Mouse (Mus musculus) brain, embryonic 14.5 days (tissue): ENCODE data around the gene Lrrc7.

Experiments
- CTCF ChIP-seq: fragments of 200-500 bp; IDR thresholded peaks from 2 replicates; pipeline ENCODE4 v1.5.1; 2012; ENCODE audit warnings: inconsistent platforms, mild to moderate bottlenecking, moderate library complexity, borderline replicate concordance; ENCODE audit not compliant: insufficient read depth, insufficient read length; ENCODE audit errors: extremely low read depth
- POLR2A ChIP-seq: fragments of 200-500 bp; IDR thresholded peaks from 2 replicates; pipeline ENCODE4 v1.6.1; 2012; ENCODE audit warnings: mild to moderate bottlenecking, inconsistent platforms, borderline replicate concordance; ENCODE audit not compliant: poor library complexity, insufficient read depth, insufficient read length, severe bottlenecking; ENCODE audit errors: extremely low read depth

DNA sequence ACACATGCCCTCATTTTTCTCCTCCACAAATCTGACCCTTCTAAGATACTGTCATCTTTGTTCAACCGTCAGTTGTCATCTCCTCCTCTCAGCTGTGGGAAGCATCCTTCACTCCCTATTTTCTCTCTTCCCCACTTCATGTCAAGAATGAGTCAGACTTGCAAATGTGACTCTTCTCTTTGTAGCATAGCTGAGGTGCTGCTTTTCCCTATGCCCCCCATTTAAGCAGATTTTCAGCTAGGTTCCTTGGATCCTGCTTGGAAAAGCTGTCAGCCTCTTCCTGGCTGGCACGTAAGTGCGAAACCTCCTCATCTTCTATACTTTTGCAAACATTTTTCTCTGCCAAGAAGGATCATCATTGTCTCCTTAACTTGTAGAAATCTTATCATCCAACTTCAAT is 192.9 kb downstream of the Lrrc7 start:
- TF ChIP-seq POLR2A (no peak), CTCF (no peak)
